Mouse (Mus musculus) forebrain, embryonic 11.5 days (tissue): Measurements from ENCODE around the gene Prl. TPM values are rescaled to one million over a fixed set of nuclear protein-coding genes. Genes with fewer than 3 reads are reported as not detected.
"Not testable (repeated sequence)": the region's sequence is repeated elsewhere in the genome, so short reads cannot be mapped to it uniquely, and the experiment has no call there.

Experiments
- ATAC-seq: fragments of 200-750 bp; cut with Nextera tagmentation; replicated peaks from 2 replicates; pipeline ENCODE4 v1.8.0; 2017; ENCODE audit warnings: moderate TSS enrichment; ENCODE audit not compliant: low FRiP score
- DNase-seq: peaks from one replicate; pipeline ENCODE4 v3.0.0-alpha.2; 2017; ENCODE audit warnings: low spot score
- H3K27ac ChIP-seq: fragments of 300-500 bp; sonication (generic); 2 replicates; pipeline ENCODE4 v1.5.1; 2014; ENCODE audit warnings: low read depth, low read length
- H3K27me3 ChIP-seq: fragments of 300-500 bp; sonication (generic); 2 replicates; pipeline ENCODE4 v1.6.1; 2014; ENCODE audit warnings: mild to moderate bottlenecking, low read length, mixed read lengths; ENCODE audit not compliant: control insufficient read depth, insufficient read depth
- H3K36me3 ChIP-seq: fragments of 300-500 bp; sonication (generic); 2 replicates; pipeline ENCODE4 v1.6.1; 2014; ENCODE audit warnings: mild to moderate bottlenecking, low read length, moderate library complexity, mixed read lengths; ENCODE audit not compliant: control insufficient read depth, insufficient read depth
- H3K4me1 ChIP-seq: fragments of 300-500 bp; sonication (generic); replicated peaks from 2 replicates; pipeline ENCODE4 v1.6.1; 2014; ENCODE audit warnings: low read length, mixed read lengths; ENCODE audit not compliant: control insufficient read depth, insufficient read depth
- H3K4me2 ChIP-seq: fragments of 300-500 bp; sonication (generic); 2 replicates; pipeline ENCODE4 v1.6.1; 2014; ENCODE audit warnings: low read depth, mild to moderate bottlenecking, low read length, moderate library complexity, mixed read lengths; ENCODE audit not compliant: severe bottlenecking
- H3K4me3 ChIP-seq: fragments of 300-500 bp; sonication (generic); 2 replicates; pipeline ENCODE4 v1.5.1; 2014; ENCODE audit warnings: low read depth, low read length
- H3K9ac ChIP-seq: fragments of 300-500 bp; sonication (generic); 2 replicates; pipeline ENCODE4 v1.6.1; 2014; ENCODE audit warnings: low read length
- H3K9me3 ChIP-seq: fragments of 300-500 bp; sonication (generic); 2 replicates; pipeline ENCODE4 v1.6.1; 2016; ENCODE audit warnings: low read length, mixed read lengths; ENCODE audit not compliant: control insufficient read depth
- WGBS: fragments of 180-500 bp; shearing (Covaris S2); extraction: QIAGEN DNeasy Blood & Tissue Kit; methylation state at CpG from one replicate; pipeline ENCODE4 v1.1.7; 2014; 5-methylcytosine and 5-hydroxymethylcytosine counted together
- polyA plus RNA-seq: library from polyadenylated mRNA; unstranded; fragments of >200 nt; fragmentation: Nextera tagmentation; extraction: Ambion mirVana; gene quantifications from 2 replicates; pipeline ENCODE4 v1.2.1, GENCODE M21; 2014

The Prl gene
- polyA plus RNA-seq, 1 experiment from 2014 or later = not detected

GRCm38 (mm10) chr13:27043326-27043725 lies 14.0 kb upstream of the Prl start:
- Histone ChIP-seq H3K9ac (no peak overlapping the region), H3K4me1 (no peaks in the 10 kb centered on the region), H3K9me3 (no peaks in the 10 kb centered on the region), H3K4me3 (no peak overlapping the region), H3K27me3 (no peaks in the 10 kb centered on the region), H3K4me2 (no peak overlapping the region), H3K36me3 (no peaks in the 10 kb centered on the region), H3K27ac (no peak overlapping the region)
- 84% methylated on average over 1 of the region's 1 CpGs for WGBS
- DNase-seq (no peak), ATAC-seq (no peak)

DNA sequence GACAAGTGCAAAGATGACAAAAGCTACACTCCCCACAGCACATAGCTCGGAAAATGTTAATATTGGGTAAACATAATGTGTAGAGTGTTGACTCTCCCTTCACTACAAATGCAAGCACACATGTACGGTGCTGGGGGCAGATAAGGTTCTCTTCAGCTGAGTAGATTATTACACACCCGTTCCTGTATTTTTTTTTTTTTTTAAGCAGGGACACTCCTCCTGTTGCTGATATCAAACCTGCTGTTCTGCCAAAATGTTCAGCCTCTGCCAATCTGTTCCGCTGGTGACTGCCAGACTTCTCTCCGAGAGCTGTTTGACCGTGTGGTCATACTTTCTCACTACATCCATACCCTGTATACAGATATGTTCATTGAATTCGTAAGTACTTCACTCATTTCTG lies 1.8 kb downstream of the Prl start:
- no peaks in the 10 kb centered on the region for H3K27me3 ChIP-seq
- no peaks in the 10 kb centered on the region for H3K4me1 ChIP-seq
- DNase-seq = no peak
- WGBS = 90% methylated on average over 7 of the region's 7 CpGs
- H3K36me3 ChIP-seq = no peaks in the 10 kb centered on the region
- H3K4me3 ChIP-seq = no peak overlapping the region
- H3K4me2 ChIP-seq = no peak overlapping the region
- ATAC-seq = no peak
- H3K9ac ChIP-seq = no peak overlapping the region
- H3K9me3 ChIP-seq = no peaks in the 10 kb centered on the region
- H3K27ac ChIP-seq = no peak overlapping the region

- H3K4me2 ChIP-seq, H3K27ac ChIP-seq, H3K4me1 ChIP-seq, DNase-seq, H3K9me3 ChIP-seq, H3K4me3 ChIP-seq, H3K27me3 ChIP-seq, H3K36me3 ChIP-seq, H3K9ac ChIP-seq, ATAC-seq: not testable (repeated sequence)
- WGBS = 89% methylated on average over 5 of the region's 5 CpGs
These were observed 36.5 kb downstream of the Prl start, which contains the start of gene Prl3d1 for GRCm38 (mm10) chr13:27093890-27094289. Gene Prl3d1 (plus strand): TSS chr13:27094190.

Other genes with a start within 250 kb of the Prl start
- gene Prl3d1, start 36.6 kb downstream of the Prl start, polyA plus RNA-seq = not detected in 2 replicates
- not detected in 2 replicates for gene Prl3d2, start 64.1 kb downstream of the Prl start, polyA plus RNA-seq
- not detected in 2 replicates for gene Prl3d3, start 99.2 kb downstream of the Prl start, polyA plus RNA-seq
- gene Prl3c1, start 139.1 kb downstream of the Prl start, polyA plus RNA-seq = not detected in 2 replicates
- 0.43 TPM in 1 of 2 replicates, not detected in the other for gene Prl3b1, start 184.3 kb downstream of the Prl start, polyA plus RNA-seq
- gene Prl3a1, start 201.9 kb downstream of the Prl start, polyA plus RNA-seq = not detected in 2 replicates